Mouse (Mus musculus) megakaryocyte, adult 5-6 weeks (primary cell): Measurements from ENCODE around the gene Ppil2. TPM values are rescaled to one million over a fixed set of nuclear protein-coding genes. Genes with fewer than 3 reads are reported as not detected.
A peak's percentile ranks its signal among the peaks of the same experiment; 100 is the strongest.

ENCODE experiments used
- ATAC-seq: 2 replicates; pipeline ENCODE4 v1.8.0; 2016; ENCODE audit warnings: mild to moderate bottlenecking, inconsistent platforms; ENCODE audit not compliant: poor library complexity, severe bottlenecking
- total RNA-seq, 2 experiments: library from RNA; stranded (forward) in 1 of 2; stranded (reverse) in 1 of 2; fragments of 153-499, 151-499 nt in 1 of 2; fragments of 221-1000, 200-1000 nt in 1 of 2; gene quantifications; 2 replicates each; pipeline versions ENCODE4 v1.2.3 to v1.2.4; 2015 to 2017

The Ppil2 gene
- total RNA-seq (2015) (64.8 and 83.6 TPM in 2 replicates), total RNA-seq (2017) (104 and 111 TPM in 2 replicates)

DNA sequence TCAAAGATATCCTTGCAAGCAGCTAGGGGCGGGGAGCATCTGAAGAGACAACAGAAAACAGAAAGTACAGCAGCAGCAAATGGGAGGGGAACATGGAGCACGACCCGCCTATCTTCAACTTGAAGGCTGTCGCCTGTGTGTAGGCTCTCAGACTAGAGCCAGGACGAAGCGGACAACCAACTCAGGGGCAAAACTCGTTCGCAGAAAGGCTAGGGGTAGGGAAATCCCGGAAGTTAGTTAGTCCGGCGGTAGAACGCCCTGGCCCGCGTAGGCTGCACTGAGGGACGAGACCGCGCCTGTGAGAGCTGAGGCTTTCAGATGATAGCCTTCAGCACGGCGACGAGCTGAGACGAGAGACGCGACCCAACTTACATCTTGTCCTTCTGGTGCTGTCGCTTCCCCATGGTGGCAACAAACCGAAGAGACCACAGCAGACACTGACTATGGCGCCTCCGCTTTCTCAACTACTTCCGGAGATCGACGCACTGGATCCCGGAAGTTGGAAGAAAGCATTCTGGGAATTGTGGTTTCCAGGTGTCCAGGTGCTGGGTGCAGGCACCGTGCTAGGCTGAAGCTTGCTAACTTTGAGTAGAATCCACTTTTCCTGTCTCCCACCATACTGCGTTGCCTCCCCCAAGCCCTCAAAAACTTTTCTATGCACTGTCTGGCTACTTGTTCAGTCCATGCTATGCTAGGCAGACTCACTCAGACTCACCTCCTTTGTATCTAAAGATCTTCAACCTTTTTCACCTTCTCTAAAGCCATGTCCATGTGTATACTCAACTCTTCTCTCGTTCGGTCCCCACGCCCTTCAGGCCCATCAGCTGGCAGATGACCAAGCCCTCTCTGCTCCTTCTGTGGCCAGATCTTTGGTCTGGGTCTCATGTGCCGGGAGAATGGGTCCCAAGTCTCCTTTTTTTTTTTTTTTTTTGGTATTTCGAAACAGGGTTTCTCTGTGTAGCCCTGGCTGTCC lies at the start of gene Ppil2:
Gene Ppil2, minus strand, starts transcription at position 487 of the 973 bp plus-strand sequence.
- ATAC-seq: peak; percentile 93

- ATAC-seq: no peak
Measured at GRCm38 (mm10) chr16:17154346-17154745, 43.3 kb upstream of the Ppil2 start.

DNA sequence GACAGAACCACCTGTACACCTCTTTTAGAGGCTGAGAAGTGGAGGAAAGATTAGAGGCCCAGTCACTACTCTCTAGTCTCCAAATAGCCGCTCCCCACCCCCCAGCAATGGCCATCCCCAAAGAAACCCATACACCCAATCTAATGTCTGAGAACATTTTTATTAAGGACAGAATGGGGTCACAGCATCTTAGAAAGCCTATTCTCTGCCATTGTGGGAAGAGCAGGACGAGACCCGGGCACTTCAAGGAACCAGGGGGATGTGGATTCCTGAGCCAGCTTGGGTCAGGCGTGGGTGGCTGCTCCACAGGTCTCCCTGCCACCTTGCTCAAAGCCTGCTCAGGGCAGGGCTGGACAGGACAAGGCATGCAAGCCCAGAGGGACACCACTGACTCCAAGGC lies 40.8 kb upstream of the Ppil2 start:
- ATAC-seq: no peak

GRCm38 (mm10) chr16:17150520-17151258 lies 39.6 kb upstream of the Ppil2 start:
- ATAC-seq: no peak

DNA sequence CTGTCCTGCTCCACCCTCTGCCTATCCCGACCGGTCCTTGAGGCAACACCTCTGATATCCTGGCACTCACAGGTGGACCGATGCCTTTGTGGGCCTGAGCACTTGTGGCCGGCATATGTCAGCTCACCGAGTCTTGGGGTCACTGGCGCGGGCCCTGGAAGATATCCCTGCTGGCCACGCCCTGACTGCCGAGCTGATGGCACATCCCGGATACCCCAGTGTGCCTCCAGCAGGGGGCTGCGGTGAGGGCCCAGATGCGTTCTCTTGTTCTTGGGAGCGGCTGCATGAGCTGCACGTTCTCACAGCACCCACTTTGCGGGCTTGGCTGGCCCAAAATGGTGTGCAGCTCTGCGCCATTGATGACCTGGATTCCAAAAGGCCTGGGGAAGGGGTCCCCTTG lies 37.0 kb upstream of the Ppil2 start:
- no peak for ATAC-seq

- peak; percentile 53 for ATAC-seq
Measured at GRCm38 (mm10) chr16:17147391-17147929, 36.4 kb upstream of the Ppil2 start.

GRCm38 (mm10) chr16:17146772-17147235 lies 35.7 kb upstream of the Ppil2 start, which contains the start of gene Ccdc116:
Gene Ccdc116, minus strand, starts transcription at chr16:17147229.
- ATAC-seq: peak; percentile 94

DNA sequence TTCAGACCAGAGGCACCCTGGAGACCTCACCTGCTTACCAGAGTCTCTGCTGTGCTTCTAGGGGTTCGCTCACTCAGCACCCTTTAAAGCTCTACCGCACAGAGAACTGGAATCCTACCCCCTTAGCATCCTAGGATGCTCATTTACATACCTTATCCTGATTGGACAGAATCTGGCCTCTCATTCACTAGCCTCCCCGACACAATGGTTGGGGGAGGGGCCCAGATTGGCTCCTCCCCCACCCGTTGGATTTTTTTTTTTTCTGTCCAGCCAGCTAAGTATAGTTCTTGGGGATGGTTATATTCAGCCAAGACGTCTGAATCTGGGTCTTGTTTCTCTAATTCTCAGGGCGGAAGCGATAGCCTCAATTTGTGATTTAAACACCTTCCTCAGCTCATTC lies 33.3 kb upstream of the Ppil2 start, which contains the start of gene Ydjc:
Gene Ydjc, plus strand, starts transcription at position 283 of the 400 bp plus-strand sequence.
- ATAC-seq: no peak

- no peak for ATAC-seq
Measured at GRCm38 (mm10) chr16:17137355-17137754, 26.3 kb upstream of the Ppil2 start.

DNA sequence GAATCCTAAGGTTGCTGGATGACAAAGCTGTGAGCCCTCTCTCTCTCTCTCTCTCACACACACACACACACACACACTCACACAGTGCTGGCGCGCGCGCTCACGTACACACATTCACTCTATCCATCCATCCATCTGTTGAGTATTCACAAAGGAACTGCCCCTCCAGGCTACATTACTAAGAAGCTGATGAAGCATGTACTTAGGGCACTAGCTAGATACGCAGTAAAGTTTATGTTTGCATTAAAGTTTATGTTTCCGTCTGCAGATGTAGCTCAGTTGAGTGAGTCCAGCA lies 21.8 kb upstream of the Ppil2 start:
- no peak for ATAC-seq

DNA sequence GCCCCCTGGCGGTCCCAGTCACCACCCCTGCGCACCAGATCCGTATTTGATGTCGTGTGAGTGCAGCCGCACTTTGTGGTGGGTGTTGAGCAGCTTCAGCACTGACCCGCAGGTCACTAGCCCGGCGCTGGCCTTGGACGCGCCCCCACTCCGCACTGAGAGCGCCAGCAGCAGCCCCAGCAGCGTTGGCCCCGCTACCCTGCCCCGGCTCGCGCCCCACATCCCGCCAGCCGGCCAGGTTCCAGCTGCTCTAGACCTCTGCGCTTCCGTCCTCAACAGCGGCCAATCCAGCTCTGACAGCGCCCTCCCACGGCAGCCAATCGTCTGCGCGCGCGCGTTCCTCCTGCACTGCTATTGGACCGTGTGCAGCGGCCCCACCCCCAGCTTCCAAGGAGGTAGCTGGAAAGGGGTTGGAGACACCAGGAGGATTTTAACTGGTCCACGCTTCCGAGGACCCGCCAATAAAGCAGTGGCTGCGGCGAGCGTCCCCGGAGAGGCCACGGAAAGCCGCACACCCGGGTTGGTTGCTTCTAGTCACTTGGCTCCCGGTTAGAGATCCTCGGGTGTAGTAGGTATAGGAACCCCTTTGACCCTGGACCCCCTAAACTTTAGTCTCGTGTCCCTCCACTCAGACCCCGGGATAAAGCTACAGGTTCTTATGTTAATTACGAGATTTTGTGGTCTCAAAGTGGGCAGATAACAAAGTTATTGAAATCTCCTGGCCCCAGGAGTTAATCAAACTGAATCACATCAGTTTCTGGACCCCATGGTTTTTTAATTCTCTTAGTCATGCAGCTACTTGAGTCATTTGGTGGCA lies 21.2 kb upstream of the Ppil2 start, which contains the start of gene Sdf2l1:
Gene Sdf2l1, minus strand, starts transcription at position 295 of the 817 bp plus-strand sequence.
- ATAC-seq: peak; percentile 96

GRCm38 (mm10) chr16:17131191-17132088 lies 20.4 kb upstream of the Ppil2 start:
- ATAC-seq: peak; percentile 53

- ATAC-seq: peak; percentile 36
Measured at GRCm38 (mm10) chr16:17127292-17127691, 16.2 kb upstream of the Ppil2 start.

- peak; percentile 98 for ATAC-seq
Measured at GRCm38 (mm10) chr16:17124871-17125520, 13.9 kb upstream of the Ppil2 start, which contains the start of gene 2610318N02Rik. Gene 2610318N02Rik, minus strand, starts transcription at chr16:17125167.

- no peak; the same call in 1 of the 2 replicates for ATAC-seq
Measured at GRCm38 (mm10) chr16:17124119-17124870, 13.2 kb upstream of the Ppil2 start.

DNA sequence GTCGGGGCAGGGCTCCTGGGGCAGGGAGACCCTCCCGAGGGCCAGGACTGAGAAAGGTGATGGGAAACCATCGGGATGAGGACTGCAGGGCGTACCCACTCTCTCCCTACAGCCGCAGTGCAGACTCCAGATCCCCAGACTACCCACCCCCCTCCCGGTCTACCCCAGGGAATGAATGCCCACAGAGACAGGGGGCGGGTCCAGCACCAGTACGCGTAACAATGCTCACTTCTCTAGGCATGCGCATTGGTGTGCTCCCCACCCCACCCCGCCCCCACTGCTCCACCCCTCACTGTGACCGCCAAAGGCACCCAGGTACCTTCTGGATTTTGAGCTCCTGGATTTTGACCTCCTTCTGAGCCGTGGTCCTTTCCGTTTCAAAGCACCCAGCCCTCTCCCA lies 10.5 kb upstream of the Ppil2 start:
- ATAC-seq: no peak

GRCm38 (mm10) chr16:17117309-17117799 lies 6.3 kb upstream of the Ppil2 start:
- no peak for ATAC-seq

DNA sequence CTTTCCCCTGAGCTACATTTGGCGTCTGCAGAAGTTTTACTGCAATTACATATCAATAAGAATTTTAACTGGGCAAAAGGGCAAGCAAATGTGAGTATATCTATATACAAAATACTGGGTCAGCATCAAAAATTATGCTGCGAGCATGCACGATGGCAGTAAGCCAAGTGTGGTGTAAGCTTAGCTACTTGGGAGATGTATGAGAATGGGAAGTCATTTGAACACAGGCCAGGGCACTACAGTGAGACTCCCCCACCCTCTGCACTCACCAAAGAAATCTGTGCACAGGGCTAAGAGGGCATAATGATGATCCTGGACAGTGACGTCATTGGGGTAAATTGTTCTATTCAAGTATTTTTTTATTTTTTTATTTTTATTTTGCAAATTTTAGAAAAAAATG lies 6.5 kb downstream of the Ppil2 start:
- ATAC-seq: no peak
